Mouse (Mus musculus): Measurements from ENCODE around the gene Ccdc73. TPM values are rescaled to one million over a fixed set of nuclear protein-coding genes. Genes with fewer than 3 reads are reported as not detected.

Gene Ccdc73
- polyA plus RNA-seq, 1 experiment, result 2.5 TPM

GRCm38 (mm10) chr2:105055529-105055928, 187.9 kb downstream of the Ccdc73 start:
- 30% methylated on average over 1 of the region's 1 CpGs for WGBS
- H3K27ac ChIP-seq (ENCODE audit: insufficient read depth, low read depth, low read length), result no peak overlapping the region
- no peaks in the 10 kb centered on the region for H3K36me3 ChIP-seq (ENCODE audit: control insufficient read depth, insufficient read depth, low read length)
- H3K27me3 ChIP-seq (replicated peaks; ENCODE audit: control insufficient read depth, insufficient read depth, low read length), result no peaks in the 10 kb centered on the region
- DNase-seq, result no peak
- 0 out of 2 replicates have a peak, but pooled peaks cover 2% of the 10 kb centered on the region for H3K4me1 ChIP-seq (ENCODE audit: control insufficient read depth, insufficient read depth, low read length)
- no peak for TF ChIP-seq POLR2A (IDR thresholded peaks at IDR 0.05; ENCODE audit: low read depth, low read length)
- no peak for TF ChIP-seq CTCF (conservative IDR thresholded peaks at IDR 0.05; ENCODE audit: insufficient read depth, insufficient read length, low read depth, low read length)
- H3K4me3 ChIP-seq (ENCODE audit: insufficient read depth, low read depth, low read length), result no peak overlapping the region

- DNase-seq, result peak; percentile 38
- WGBS, result 49% methylated on average over 7 of the region's 7 CpGs
- Histone ChIP-seq H3K4me3 (ENCODE audit: insufficient read depth, low read depth, low read length) (no peak overlapping the region), H3K27ac (ENCODE audit: insufficient read depth, low read depth, low read length) (no peak overlapping the region), H3K4me1 (ENCODE audit: control insufficient read depth, insufficient read depth, low read length) (peaks cover 2% of the 10 kb centered on the region; the same call in 1 of the 2 replicates), H3K27me3 (replicated peaks; ENCODE audit: control insufficient read depth, insufficient read depth, low read length) (no peaks in the 10 kb centered on the region), H3K36me3 (ENCODE audit: control insufficient read depth, insufficient read depth, low read length) (no peaks in the 10 kb centered on the region)
- TF ChIP-seq CTCF (conservative IDR thresholded peaks at IDR 0.05; ENCODE audit: insufficient read depth, insufficient read length, low read depth, low read length) (no peak), POLR2A (IDR thresholded peaks at IDR 0.05; ENCODE audit: low read depth, low read length) (no peak)
Measured at GRCm38 (mm10) chr2:105058577-105059116, 191.0 kb downstream of the Ccdc73 start.

DNA sequence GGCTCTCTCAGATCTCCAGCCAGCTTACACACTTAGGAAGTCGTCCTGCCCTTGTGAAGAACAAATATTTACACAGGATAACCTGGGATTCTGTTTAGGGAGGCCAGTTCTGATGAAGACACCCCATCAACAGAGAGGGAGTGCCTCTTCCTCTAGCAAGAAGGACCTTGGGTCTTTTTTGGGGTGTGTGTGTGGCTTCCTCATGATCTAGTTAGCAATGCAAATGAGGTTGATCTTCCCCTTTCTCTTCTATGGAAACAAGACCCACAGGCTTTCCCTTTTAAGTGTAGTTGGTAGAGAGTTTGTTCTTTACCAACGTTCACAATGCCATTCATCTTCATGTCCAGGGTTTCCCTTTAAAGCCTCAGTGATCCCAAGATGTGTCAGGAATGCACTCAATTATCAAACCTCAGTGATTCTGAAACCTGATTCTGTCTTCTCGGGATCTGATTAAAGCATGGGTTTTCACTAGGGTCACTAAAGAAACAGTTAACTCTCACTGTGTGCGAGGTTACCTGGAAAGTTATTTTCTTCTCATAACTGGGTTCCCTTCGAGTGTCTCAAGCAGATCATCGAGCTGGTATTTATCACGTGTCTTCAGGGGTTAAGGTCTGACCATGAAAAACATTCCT, 195.3 kb downstream of the Ccdc73 start:
- H3K27ac ChIP-seq (ENCODE audit: insufficient read depth, low read depth, low read length), result peak overlapping the region; percentile 29; the same call in 1 of the 2 replicates

More for the DNA sequence above, 195.3 kb downstream of the Ccdc73 start:
- Histone ChIP-seq H3K4me1 (ENCODE audit: control insufficient read depth, insufficient read depth, low read length) (no peaks in the 10 kb centered on the region; the same call in 1 of the 2 replicates), H3K36me3 (ENCODE audit: control insufficient read depth, insufficient read depth, low read length) (no peaks in the 10 kb centered on the region), H3K27me3 (replicated peaks; ENCODE audit: control insufficient read depth, insufficient read depth, low read length) (no peaks in the 10 kb centered on the region), H3K4me3 (ENCODE audit: insufficient read depth, low read depth, low read length) (no peak overlapping the region)
- TF ChIP-seq POLR2A (IDR thresholded peaks at IDR 0.05; ENCODE audit: low read depth, low read length), result no peak
- no peak for TF ChIP-seq CTCF (conservative IDR thresholded peaks at IDR 0.05; ENCODE audit: insufficient read depth, insufficient read length, low read depth, low read length)
- WGBS, result 23% methylated on average over 7 of the region's 7 CpGs
- peak; percentile 32 for DNase-seq

Other genes starting within 250 kb of the Ccdc73 start
- gene Tcp11l1, start 155.6 kb upstream of the Ccdc73 start, polyA plus RNA-seq (2012; rRNA removed), result 7.0 and 8.6 TPM in 2 replicates
- gene Pin1rt1, start 151.4 kb upstream of the Ccdc73 start, polyA plus RNA-seq (2012; rRNA removed), result not detected in 2 replicates
- 15.7 and 16.0 TPM in 2 replicates for gene Depdc7, start 124.9 kb upstream of the Ccdc73 start, polyA plus RNA-seq (2012; rRNA removed)
- gene Qser1, start 51.0 kb upstream of the Ccdc73 start, polyA plus RNA-seq (2012; rRNA removed), result 4.4 and 5.0 TPM in 2 replicates
- gene Prrg4, start 17.9 kb upstream of the Ccdc73 start, polyA plus RNA-seq (2012; rRNA removed), result 1.1 and 1.6 TPM in 2 replicates
- 35.0 and 44.4 TPM in 2 replicates for gene Eif3m, start 149.3 kb downstream of the Ccdc73 start, polyA plus RNA-seq (2012; rRNA removed)
- not detected in 2 replicates for gene Gm11060, start 224.2 kb downstream of the Ccdc73 start, polyA plus RNA-seq (2012; rRNA removed)